Mouse (Mus musculus) limb, embryonic 14.5 days (tissue): ENCODE data around the gene Gpr137b. TPM values are rescaled to one million over a fixed set of nuclear protein-coding genes. Genes with fewer than 3 reads are reported as not detected.
A peak's percentile ranks its signal among the peaks of the same experiment; 100 is the strongest.
"Not testable (repeated sequence)": the region's sequence is repeated elsewhere in the genome, so short reads cannot be mapped to it uniquely, and the experiment has no call there.

Experiments
- ATAC-seq: fragments of 200-750 bp; cut with Nextera tagmentation; 2 replicates; pipeline ENCODE4 v1.8.0; 2017; ENCODE audit warnings: low read depth, moderate number of reproducible peaks, moderate TSS enrichment; ENCODE audit not compliant: low FRiP score
- DNase-seq: peaks from one replicate; pipeline ENCODE4 v3.0.0-alpha.2; 2015; ENCODE audit warnings: low spot score
- H3K27ac ChIP-seq: fragments of 300-500 bp; sonication (generic); replicated peaks from 2 replicates; pipeline ENCODE4 v1.5.1; 2014; ENCODE audit warnings: low read depth, mild to moderate bottlenecking, low read length, moderate library complexity, mixed read lengths
- H3K27me3 ChIP-seq: fragments of 300-500 bp; sonication (generic); 2 replicates; pipeline ENCODE4 v1.6.1; 2014; ENCODE audit warnings: low read length, mixed read lengths; ENCODE audit not compliant: control insufficient read depth, insufficient read depth
- H3K36me3 ChIP-seq: fragments of 300-500 bp; sonication (generic); 2 replicates; pipeline ENCODE4 v1.6.1; 2014; ENCODE audit warnings: mild to moderate bottlenecking, low read length, moderate library complexity, mixed read lengths; ENCODE audit not compliant: control insufficient read depth, insufficient read depth
- H3K4me1 ChIP-seq: fragments of 300-500 bp; sonication (generic); 2 replicates; pipeline ENCODE4 v1.6.1; 2014; ENCODE audit warnings: antibody characterized with exemption, low read length, mixed read lengths; ENCODE audit not compliant: control insufficient read depth, insufficient read depth
- H3K4me2 ChIP-seq: fragments of 300-500 bp; sonication (generic); replicated peaks from 2 replicates; pipeline ENCODE4 v1.6.1; 2014; ENCODE audit warnings: low read depth, mild to moderate bottlenecking, low read length, moderate library complexity; ENCODE audit not compliant: severe bottlenecking
- H3K4me3 ChIP-seq: fragments of 300-500 bp; sonication (generic); replicated peaks from 2 replicates; pipeline ENCODE4 v1.5.1; 2014; ENCODE audit warnings: low read length
- H3K9ac ChIP-seq: fragments of 300-500 bp; sonication (generic); 2 replicates; pipeline ENCODE4 v1.6.1; 2014; ENCODE audit warnings: mild to moderate bottlenecking, low read depth, low read length, moderate library complexity; ENCODE audit not compliant: severe bottlenecking
- H3K9me3 ChIP-seq: fragments of 300-500 bp; sonication (generic); 2 replicates; pipeline ENCODE4 v1.6.1; 2016; ENCODE audit warnings: low read length; ENCODE audit not compliant: control insufficient read depth
- POLR2A ChIP-seq: fragments of 200-500 bp; IDR thresholded peaks from 2 replicates; pipeline ENCODE4 v1.8.0; 2012; ENCODE audit warnings: inconsistent platforms, mild to moderate bottlenecking, moderate library complexity, borderline replicate concordance; ENCODE audit not compliant: insufficient read depth, insufficient read length; ENCODE audit errors: extremely low read depth
- WGBS: fragments of 180-500 bp; shearing (Covaris S2); extraction: QIAGEN DNeasy Blood & Tissue Kit; methylation state at CpG from one replicate; pipeline ENCODE4 v1.1.7; 2014; 5-methylcytosine and 5-hydroxymethylcytosine counted together
- polyA plus RNA-seq, 2 experiments: library from polyadenylated mRNA; depleted of rRNA in 1 of 2; stranded (reverse) in 1 of 2; unstranded in 1 of 2; fragments of >200 nt; fragmentation: Nextera tagmentation in 1 of 2; extraction: Ambion mirVana in 1 of 2; gene quantifications; 2 replicates each; pipeline versions ENCODE4 v1.2.1 to v1.2.3; 2012 to 2014

Gene Gpr137b
- polyA plus RNA-seq, 2 experiments = 11.7 to 14.9 TPM

- not testable (repeated sequence) for H3K4me3 ChIP-seq, H3K36me3 ChIP-seq, ATAC-seq, H3K9ac ChIP-seq, H3K27me3 ChIP-seq, H3K27ac ChIP-seq, H3K9me3 ChIP-seq, H3K4me1 ChIP-seq, H3K4me2 ChIP-seq, DNase-seq
- 98% methylated on average over 4 of the region's 4 CpGs for WGBS
These were observed 33.8 kb downstream of the Gpr137b start for GRCm38 (mm10) chr13:13360045-13360444.

DNA sequence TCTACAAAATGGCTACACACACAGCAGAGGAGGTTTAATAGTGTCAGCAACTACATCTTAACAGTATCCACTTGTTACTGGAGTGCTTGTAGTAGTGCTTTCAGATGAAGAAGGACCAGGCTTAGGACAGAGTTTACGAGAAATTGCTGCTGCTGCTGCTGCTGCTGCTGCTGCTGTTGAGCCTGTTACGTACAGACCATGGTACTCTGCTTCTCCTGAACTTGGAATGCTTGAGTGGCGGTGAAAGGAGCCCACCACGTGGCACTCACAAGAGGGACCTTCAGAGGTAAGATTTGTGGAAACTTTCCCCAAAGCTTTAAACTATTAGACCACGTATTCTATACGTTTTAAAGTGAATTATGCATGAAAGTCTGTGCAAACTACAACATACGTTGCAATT, 35.2 kb downstream of the Gpr137b start:
- H3K36me3 ChIP-seq, H3K4me2 ChIP-seq, H3K27me3 ChIP-seq, H3K27ac ChIP-seq, H3K9me3 ChIP-seq, H3K9ac ChIP-seq, H3K4me1 ChIP-seq, H3K4me3 ChIP-seq, DNase-seq: not testable (repeated sequence)
- peak; percentile 26; the same call in 1 of the 2 replicates for ATAC-seq
- WGBS = 53% methylated on average over 7 of the region's 7 CpGs

GRCm38 (mm10) chr13:13358097-13358496, 35.7 kb downstream of the Gpr137b start:
- WGBS = 79% methylated on average over 8 of the region's 8 CpGs
- H3K9me3 ChIP-seq, H3K27me3 ChIP-seq, DNase-seq, H3K9ac ChIP-seq, H3K4me1 ChIP-seq, H3K36me3 ChIP-seq, H3K4me2 ChIP-seq, H3K4me3 ChIP-seq, ATAC-seq, H3K27ac ChIP-seq: not testable (repeated sequence)

- ATAC-seq, DNase-seq: not testable (repeated sequence)
These were observed 41.7 kb downstream of the Gpr137b start for GRCm38 (mm10) chr13:13352113-13352512.

GRCm38 (mm10) chr13:13350681-13351080, 43.1 kb downstream of the Gpr137b start:
- not testable (repeated sequence) for H3K27me3 ChIP-seq, H3K27ac ChIP-seq, H3K9ac ChIP-seq, H3K4me1 ChIP-seq, H3K36me3 ChIP-seq, H3K9me3 ChIP-seq, DNase-seq, ATAC-seq, H3K4me3 ChIP-seq, H3K4me2 ChIP-seq
- WGBS = 87% methylated on average over 7 of the region's 7 CpGs

More at GRCm38 (mm10) chr13:13352113-13352512, 41.7 kb downstream of the Gpr137b start:
- H3K4me1 ChIP-seq, H3K27me3 ChIP-seq, H3K4me3 ChIP-seq, H3K9me3 ChIP-seq, H3K36me3 ChIP-seq, H3K27ac ChIP-seq, H3K4me2 ChIP-seq, H3K9ac ChIP-seq: not testable (repeated sequence)
- WGBS = 88% methylated on average over 4 of the region's 4 CpGs

- Histone ChIP-seq H3K4me1 (no peaks in the 10 kb centered on the region), H3K27ac (no peak overlapping the region), H3K4me2 (no peak overlapping the region), H3K9me3 (no peaks in the 10 kb centered on the region), H3K9ac (no peak overlapping the region), H3K36me3 (no peaks in the 10 kb centered on the region), H3K27me3 (no peaks in the 10 kb centered on the region), H3K4me3 (no peak overlapping the region)
- TF ChIP-seq POLR2A = no peak
- DNase-seq (no peak), ATAC-seq (no peak)
- 55% methylated on average over 4 of the region's 4 CpGs for WGBS
These were observed 44.5 kb downstream of the Gpr137b start for GRCm38 (mm10) chr13:13349288-13349687.

DNA sequence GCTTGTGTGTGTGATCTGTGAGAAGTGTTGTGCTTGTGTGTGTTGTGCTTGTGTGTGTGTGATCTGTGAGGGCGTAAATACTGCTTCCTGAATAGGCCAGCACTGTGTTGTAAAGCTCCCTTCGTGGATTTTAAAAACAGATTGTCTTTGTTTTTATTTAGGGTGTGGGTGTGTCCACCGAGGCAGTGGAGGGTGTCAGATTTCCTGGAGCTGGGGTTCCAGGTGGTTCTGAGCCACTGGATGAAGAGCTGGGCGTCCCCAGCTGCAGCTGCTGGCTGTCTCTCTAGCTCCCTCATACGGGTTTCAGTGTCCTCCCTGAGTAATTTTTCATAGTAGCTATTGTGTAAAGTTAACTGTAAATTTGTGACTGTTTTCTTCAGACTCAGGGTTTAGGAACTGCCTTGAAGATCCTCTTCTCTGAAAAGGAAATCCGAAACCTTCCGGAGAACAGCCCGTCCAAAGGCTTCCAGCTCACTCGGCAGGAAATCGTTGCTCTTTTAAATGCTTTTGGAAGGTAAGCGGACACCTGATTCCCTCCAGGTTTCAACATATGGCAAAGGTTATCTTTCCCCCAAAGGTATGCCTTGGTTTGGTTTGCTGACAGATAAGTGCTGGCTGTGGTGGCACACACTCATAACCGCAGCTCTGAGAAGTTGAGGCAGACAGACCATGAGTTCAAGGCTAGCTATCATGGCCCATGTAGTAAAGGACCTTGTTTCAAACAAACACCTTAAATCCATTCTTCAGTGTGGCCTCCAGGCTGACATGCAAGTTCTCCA, 46.0 kb downstream of the Gpr137b start:
- H3K36me3 ChIP-seq, H3K4me3 ChIP-seq, H3K9me3 ChIP-seq, H3K4me2 ChIP-seq, H3K9ac ChIP-seq, H3K27ac ChIP-seq, H3K27me3 ChIP-seq, H3K4me1 ChIP-seq: not testable (repeated sequence)
- ATAC-seq (peak; percentile 57; the same call in 1 of the 2 replicates), DNase-seq (peak; percentile 41)
- WGBS = 11% methylated on average over 12 of the region's 12 CpGs

- H3K4me2 ChIP-seq, DNase-seq, H3K9ac ChIP-seq, H3K4me3 ChIP-seq, H3K27ac ChIP-seq, ATAC-seq, H3K9me3 ChIP-seq, H3K27me3 ChIP-seq, H3K4me1 ChIP-seq, H3K36me3 ChIP-seq: not testable (repeated sequence)
- WGBS = 97% methylated on average over 6 of the region's 8 CpGs
These were observed 56.5 kb downstream of the Gpr137b start for GRCm38 (mm10) chr13:13337361-13337760.
